Mouse (Mus musculus) liver, embryonic 16.5 days (tissue): ENCODE data around the gene Togaram1. TPM values are rescaled to one million over a fixed set of nuclear protein-coding genes. Genes with fewer than 3 reads are reported as not detected.

Source experiments
- ATAC-seq: fragments of 200-750 bp; cut with Nextera tagmentation; 2 replicates; pipeline ENCODE4 v1.8.0; 2017; ENCODE audit warnings: low read depth, mild to moderate bottlenecking, moderate number of reproducible peaks, moderate library complexity
- H3K27ac ChIP-seq: fragments of 300-500 bp; sonication (generic); 2 replicates; pipeline ENCODE4 v1.5.1; 2014; ENCODE audit warnings: mild to moderate bottlenecking, low read length
- H3K27me3 ChIP-seq: fragments of 300-500 bp; sonication (generic); 2 replicates; pipeline ENCODE4 v1.6.1; 2014; ENCODE audit warnings: low read depth, low read length, mixed read lengths; ENCODE audit not compliant: control insufficient read depth, insufficient read depth
- H3K36me3 ChIP-seq: fragments of 300-500 bp; sonication (generic); 2 replicates; pipeline ENCODE4 v1.6.1; 2014; ENCODE audit warnings: mild to moderate bottlenecking; ENCODE audit not compliant: control insufficient read depth, insufficient read depth
- H3K4me1 ChIP-seq: fragments of 300-500 bp; sonication (generic); 2 replicates; pipeline ENCODE4 v1.6.1; 2014; ENCODE audit warnings: low read depth, low read length, mixed read lengths; ENCODE audit not compliant: control insufficient read depth
- H3K4me2 ChIP-seq: fragments of 300-500 bp; sonication (generic); 2 replicates; pipeline ENCODE4 v1.6.1; 2014; ENCODE audit warnings: low read depth, low read length, mixed read lengths
- H3K4me3 ChIP-seq: fragments of 300-500 bp; sonication (generic); 2 replicates; pipeline ENCODE4 v1.5.1; 2014; ENCODE audit warnings: low read depth, mild to moderate bottlenecking, low read length
- H3K9ac ChIP-seq: fragments of 300-500 bp; sonication (generic); 2 replicates; pipeline ENCODE4 v1.6.1; 2014; ENCODE audit warnings: low read depth, low read length
- H3K9me3 ChIP-seq: fragments of 300-500 bp; sonication (generic); replicated peaks from 2 replicates; pipeline ENCODE4 v1.6.1; 2016; ENCODE audit warnings: low read length; ENCODE audit not compliant: control insufficient read depth
- WGBS: fragments of 180-500 bp; shearing (Covaris S2); extraction: QIAGEN DNeasy Blood & Tissue Kit; methylation state at CpG from one replicate; pipeline ENCODE4 v1.1.7; 2014; ENCODE audit not compliant: insufficient replicate concordance; 5-methylcytosine and 5-hydroxymethylcytosine counted together
- polyA plus RNA-seq: library from polyadenylated mRNA; unstranded; fragments of >200 nt; fragmentation: Nextera tagmentation; extraction: Ambion mirVana; gene quantifications from 2 replicates; pipeline ENCODE4 v1.2.1, GENCODE M21; 2015

The Togaram1 gene
- polyA plus RNA-seq, 1 experiment from 2014 or later = 5.9 TPM

DNA sequence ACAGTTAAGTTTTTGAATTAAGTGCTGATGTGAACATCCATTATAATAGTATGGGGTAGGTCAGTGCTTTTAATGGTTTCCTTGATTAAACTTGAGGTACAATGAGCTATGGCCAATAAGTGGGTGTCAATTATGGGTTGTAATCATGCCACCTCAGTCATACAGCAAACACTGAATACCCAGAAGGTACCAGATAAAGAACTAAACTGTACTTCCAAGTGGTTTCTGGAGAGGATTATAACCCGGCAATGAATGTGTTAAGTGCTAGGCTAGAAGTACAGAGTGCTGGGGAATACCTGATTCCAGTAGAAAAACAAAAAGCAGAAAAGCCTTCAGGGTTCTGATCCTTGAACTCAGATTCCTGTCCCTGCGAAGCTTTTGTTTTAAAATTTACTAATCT lies 2.5 kb downstream of the Togaram1 start:
- Histone ChIP-seq H3K27me3 (no peaks in the 10 kb centered on the region), H3K4me3 (peak overlapping the region; percentile 96), H3K4me1 (peaks cover 20% of the 10 kb centered on the region), H3K27ac (peak overlapping the region; percentile 24; the same call in 1 of the 2 replicates), H3K4me2 (peak overlapping the region; percentile 91), H3K9me3 (no peaks in the 10 kb centered on the region), H3K9ac (peak overlapping the region; percentile 91), H3K36me3 (no peaks in the 10 kb centered on the region)
- WGBS = 1% methylated on average over 2 of the region's 2 CpGs
- no peak for ATAC-seq

DNA sequence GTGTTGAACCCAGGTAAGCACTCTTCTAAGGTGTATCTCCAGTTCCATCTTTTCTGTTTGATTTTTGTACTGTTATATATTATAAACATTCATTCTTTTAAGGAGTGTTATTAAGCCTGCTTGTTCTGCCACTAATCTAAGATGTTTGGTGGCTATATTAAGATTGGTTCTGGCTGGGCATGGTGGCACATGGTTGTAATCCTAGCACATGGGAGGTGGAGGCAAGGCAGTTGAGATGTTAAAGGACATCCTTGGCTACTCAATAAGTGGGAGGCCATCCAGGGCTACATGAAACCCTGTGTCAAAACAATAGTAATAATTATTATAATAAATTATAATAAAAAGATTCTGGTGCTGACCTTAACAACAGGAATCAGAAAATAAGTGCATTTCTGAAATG lies 5.8 kb downstream of the Togaram1 start:
- no peak overlapping the region for H3K4me3 ChIP-seq
- no peak overlapping the region for H3K4me2 ChIP-seq
- ATAC-seq = no peak
- H3K9me3 ChIP-seq = no peaks in the 10 kb centered on the region
- no peak overlapping the region for H3K27ac ChIP-seq
- H3K36me3 ChIP-seq = no peaks in the 10 kb centered on the region
- no peaks in the 10 kb centered on the region for H3K27me3 ChIP-seq
- H3K4me1 ChIP-seq = peaks cover 15% of the 10 kb centered on the region
- H3K9ac ChIP-seq = no peak overlapping the region

DNA sequence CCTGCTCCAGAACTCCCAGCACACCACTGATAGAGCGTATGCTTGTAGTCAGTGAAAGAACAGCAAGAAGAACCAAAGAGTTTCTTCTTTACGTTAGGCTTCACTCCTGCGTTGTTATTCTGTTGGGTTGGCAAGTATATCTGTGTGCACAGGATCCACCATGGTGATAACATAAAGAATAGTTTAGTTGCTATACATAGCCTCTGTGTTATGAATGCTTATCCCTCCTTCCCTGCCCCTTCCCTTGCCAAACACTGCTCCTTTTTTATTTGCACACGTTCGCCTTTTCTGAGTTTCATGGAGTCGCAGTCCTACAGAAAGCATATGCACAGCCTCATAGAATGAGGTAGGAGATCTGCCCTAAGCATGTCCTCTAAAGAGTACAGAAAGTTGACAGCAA lies 6.5 kb downstream of the Togaram1 start:
- Histone ChIP-seq H3K36me3 (no peaks in the 10 kb centered on the region), H3K27ac (no peak overlapping the region), H3K9me3 (no peaks in the 10 kb centered on the region), H3K27me3 (no peaks in the 10 kb centered on the region), H3K4me2 (no peak overlapping the region), H3K9ac (no peak overlapping the region), H3K4me1 (peaks cover 8% of the 10 kb centered on the region), H3K4me3 (no peak overlapping the region)
- WGBS = 42% methylated on average over 6 of the region's 6 CpGs
- ATAC-seq = no peak

DNA sequence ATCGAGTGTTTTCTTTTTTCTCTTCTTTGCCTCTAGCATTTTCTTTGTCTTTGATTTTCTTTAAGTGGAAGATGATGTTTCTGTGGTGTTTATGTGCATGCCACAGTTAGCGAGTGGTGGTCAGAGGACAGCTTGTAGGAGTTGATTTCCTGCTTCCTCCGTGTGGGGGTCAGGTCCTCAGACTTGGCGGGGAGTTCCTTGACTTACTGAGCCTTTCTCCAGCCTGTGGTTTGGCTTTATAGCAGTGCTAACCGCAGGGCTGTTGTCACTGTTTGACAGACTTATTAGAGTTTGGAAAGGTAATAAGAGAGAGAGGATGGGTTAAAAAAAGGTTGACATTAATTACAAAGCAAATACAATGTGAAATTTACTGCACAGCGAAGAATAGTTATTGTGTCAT lies 10.0 kb downstream of the Togaram1 start:
- Histone ChIP-seq H3K9ac (no peak overlapping the region), H3K4me3 (no peak overlapping the region), H3K4me1 (peaks cover 4% of the 10 kb centered on the region), H3K27ac (no peak overlapping the region), H3K9me3 (no peaks in the 10 kb centered on the region), H3K27me3 (no peaks in the 10 kb centered on the region), H3K36me3 (peaks cover 2% of the 10 kb centered on the region; the same call in 1 of the 2 replicates), H3K4me2 (no peak overlapping the region)
- ATAC-seq = no peak
- WGBS = 18% methylated on average over 6 of the region's 6 CpGs

DNA sequence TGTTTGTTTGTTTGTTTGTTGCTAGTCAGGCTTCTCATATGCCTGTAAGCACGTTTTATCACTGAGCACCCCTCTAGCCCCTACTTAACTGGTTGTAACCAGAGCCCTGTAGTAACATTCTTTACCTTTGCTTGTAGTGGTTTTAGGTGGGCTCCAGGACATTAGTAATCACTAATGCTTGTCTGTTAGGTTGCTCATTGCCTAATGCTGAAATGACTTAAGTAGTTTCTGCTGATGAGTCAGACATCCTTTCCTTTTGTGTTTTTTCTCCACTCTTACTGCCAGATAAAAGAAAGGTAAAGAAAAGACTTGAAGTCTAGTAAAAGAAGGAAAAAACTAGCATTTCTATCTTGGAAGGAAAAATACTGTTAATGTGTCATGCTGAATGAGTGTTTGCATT lies 10.6 kb downstream of the Togaram1 start:
- H3K4me1 ChIP-seq = peaks cover 4% of the 10 kb centered on the region

DNA sequence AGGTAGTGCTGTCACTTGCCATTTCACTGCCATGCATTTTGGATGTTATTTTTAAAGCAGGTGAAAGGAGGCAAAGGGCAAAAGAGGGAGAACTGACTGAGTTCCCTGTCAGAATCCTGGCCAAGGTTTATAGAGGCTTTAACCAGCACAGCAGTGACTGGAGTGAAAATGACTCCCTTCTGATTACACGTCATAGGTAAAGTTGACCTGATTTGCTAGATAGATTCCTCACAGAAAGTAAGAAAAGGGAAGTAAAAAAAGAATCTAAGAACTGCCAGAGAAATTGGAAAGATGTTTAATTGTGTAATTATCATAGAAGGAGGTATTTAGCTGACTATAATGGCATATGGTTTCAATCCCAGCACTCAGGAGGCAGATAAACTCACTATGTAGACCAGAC lies 11.9 kb downstream of the Togaram1 start:
- no peak overlapping the region for H3K4me3 ChIP-seq
- peaks cover 3% of the 10 kb centered on the region; the same call in 1 of the 2 replicates for H3K36me3 ChIP-seq
- no peak for ATAC-seq
- no peak overlapping the region for H3K4me2 ChIP-seq
- no peaks in the 10 kb centered on the region for H3K27me3 ChIP-seq
- no peak overlapping the region for H3K9ac ChIP-seq
- no peaks in the 10 kb centered on the region; the same call in 1 of the 2 replicates for H3K4me1 ChIP-seq
- H3K27ac ChIP-seq = no peak overlapping the region
- no peaks in the 10 kb centered on the region for H3K9me3 ChIP-seq
- 76% methylated on average over 1 of the region's 1 CpGs for WGBS

More for the DNA sequence above, 10.6 kb downstream of the Togaram1 start:
- WGBS = 15% methylated on average over 1 of the region's 1 CpGs
- H3K4me3 ChIP-seq = no peak overlapping the region
- no peak for ATAC-seq
- H3K27me3 ChIP-seq = no peaks in the 10 kb centered on the region
- H3K27ac ChIP-seq = no peak overlapping the region
- H3K9me3 ChIP-seq = no peaks in the 10 kb centered on the region
- H3K9ac ChIP-seq = no peak overlapping the region
- H3K4me2 ChIP-seq = no peak overlapping the region
- peaks cover 3% of the 10 kb centered on the region; the same call in 1 of the 2 replicates for H3K36me3 ChIP-seq

DNA sequence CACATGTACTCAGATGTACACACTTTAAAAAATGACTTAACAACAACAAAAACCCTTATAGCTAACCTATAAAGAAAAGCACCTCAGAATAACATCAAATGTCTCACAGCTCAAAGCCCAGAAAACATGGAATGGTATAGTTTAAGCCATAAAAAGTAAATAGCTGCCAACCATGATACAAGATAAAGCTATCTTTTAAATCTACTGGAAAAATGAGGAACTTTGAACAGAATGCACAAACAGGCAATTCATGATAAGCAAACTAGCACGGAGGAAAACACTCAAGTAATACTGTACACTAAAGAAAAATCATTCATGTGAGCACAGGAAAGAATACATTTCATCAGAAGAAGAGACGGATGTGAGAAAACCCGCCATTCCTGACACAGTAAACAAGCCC lies 42.1 kb downstream of the Togaram1 start:
- Histone ChIP-seq H3K27ac (no peak overlapping the region), H3K9ac (no peak overlapping the region), H3K9me3 (no peaks in the 10 kb centered on the region), H3K4me3 (no peak overlapping the region), H3K27me3 (no peaks in the 10 kb centered on the region), H3K36me3 (0 out of 2 replicates have a peak, but pooled peaks cover 3% of the 10 kb centered on the region), H3K4me2 (no peak overlapping the region), H3K4me1 (no peaks in the 10 kb centered on the region)
- 75% methylated on average over 3 of the region's 3 CpGs for WGBS
- ATAC-seq = no peak

DNA sequence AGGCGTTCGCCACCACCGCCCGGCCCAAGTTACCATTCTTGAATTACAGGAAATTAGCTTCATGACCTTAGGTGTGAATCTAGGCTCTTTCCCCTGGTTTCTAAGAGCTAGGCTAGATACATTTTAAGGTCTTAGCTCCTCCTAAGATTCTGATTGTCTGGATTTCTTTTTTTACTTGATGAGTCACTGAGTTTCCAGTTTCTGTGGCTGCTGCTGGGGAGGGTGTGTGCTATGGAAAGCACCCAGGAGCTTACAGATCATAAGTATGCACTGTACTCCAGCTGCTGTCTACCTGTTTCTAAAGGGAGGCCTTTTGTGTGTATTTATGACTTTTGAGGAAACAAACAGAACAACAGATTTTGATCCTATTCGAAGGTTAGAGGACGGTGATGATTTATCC lies 57.2 kb downstream of the Togaram1 start:
- H3K9ac ChIP-seq = no peak overlapping the region
- no peak for ATAC-seq
- no peaks in the 10 kb centered on the region; the same call in 1 of the 2 replicates for H3K36me3 ChIP-seq
- no peak overlapping the region for H3K4me2 ChIP-seq
- no peaks in the 10 kb centered on the region for H3K9me3 ChIP-seq
- no peaks in the 10 kb centered on the region for H3K4me1 ChIP-seq
- no peak overlapping the region for H3K27ac ChIP-seq
- WGBS = 90% methylated on average over 6 of the region's 6 CpGs
- H3K4me3 ChIP-seq = no peak overlapping the region
- H3K27me3 ChIP-seq = no peaks in the 10 kb centered on the region

DNA sequence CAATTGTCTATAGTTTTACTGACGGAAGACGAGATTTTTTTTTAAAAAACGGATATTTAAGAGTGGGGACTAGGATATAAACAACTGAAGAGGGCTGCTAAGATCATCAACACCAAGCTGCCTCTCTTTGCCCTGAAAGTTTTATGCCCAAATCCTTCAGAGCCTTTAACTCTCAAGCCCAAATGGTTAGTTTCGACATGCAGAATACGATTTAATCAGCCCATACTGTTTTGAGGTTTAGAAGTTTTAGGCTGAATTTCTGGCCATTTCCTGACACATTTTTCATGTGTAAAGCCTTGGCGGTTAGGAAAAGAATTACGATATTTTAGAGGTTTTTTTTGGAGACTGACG lies 70.2 kb downstream of the Togaram1 start:
- Histone ChIP-seq H3K9ac (peak overlapping the region; percentile 85), H3K36me3 (0 out of 2 replicates have a peak, but pooled peaks cover 3% of the 10 kb centered on the region), H3K27me3 (no peaks in the 10 kb centered on the region), H3K4me3 (peak overlapping the region; percentile 76), H3K9me3 (no peaks in the 10 kb centered on the region), H3K4me1 (peaks cover 18% of the 10 kb centered on the region), H3K27ac (no peak overlapping the region), H3K4me2 (peak overlapping the region; percentile 72)
- 41% methylated on average over 8 of the region's 8 CpGs for WGBS
- no peak for ATAC-seq
